Mouse (Mus musculus) embryonic facial prominence, embryonic 12.5 days (tissue): ENCODE data around the gene Las1l. TPM values are rescaled to one million over a fixed set of nuclear protein-coding genes. Genes with fewer than 3 reads are reported as not detected.

Experiments
- ATAC-seq: fragments of 200-750 bp; cut with Nextera tagmentation; 2 replicates; pipeline ENCODE4 v1.8.0; 2017; ENCODE audit not compliant: insufficient number of reproducible peaks, insufficient read depth, low FRiP score, low TSS enrichment
- H3K27ac ChIP-seq: fragments of 300-500 bp; sonication (generic); 2 replicates; pipeline ENCODE4 v1.5.1; 2016; ENCODE audit warnings: mild to moderate bottlenecking
- H3K27me3 ChIP-seq: fragments of 300-500 bp; sonication (generic); 2 replicates; pipeline ENCODE4 v1.6.1; 2016; ENCODE audit warnings: mild to moderate bottlenecking, moderate library complexity
- H3K36me3 ChIP-seq: fragments of 300-500 bp; sonication (generic); 2 replicates; pipeline ENCODE4 v1.6.1; 2016; ENCODE audit warnings: mild to moderate bottlenecking
- H3K4me1 ChIP-seq: fragments of 300-500 bp; sonication (generic); 2 replicates; pipeline ENCODE4 v1.6.1; 2016
- H3K4me2 ChIP-seq: fragments of 300-500 bp; sonication (generic); replicated peaks from 2 replicates; pipeline ENCODE4 v1.6.1; 2016; ENCODE audit warnings: mild to moderate bottlenecking, moderate library complexity
- H3K4me3 ChIP-seq: fragments of 300-500 bp; sonication (generic); 2 replicates; pipeline ENCODE4 v1.5.1; 2016; ENCODE audit warnings: mild to moderate bottlenecking
- H3K9ac ChIP-seq: fragments of 300-500 bp; sonication (generic); 2 replicates; pipeline ENCODE4 v1.6.1; 2016; ENCODE audit warnings: mild to moderate bottlenecking, moderate library complexity
- H3K9me3 ChIP-seq: fragments of 300-500 bp; sonication (generic); 2 replicates; pipeline ENCODE4 v1.6.1; 2016; ENCODE audit warnings: mild to moderate bottlenecking, moderate library complexity
- WGBS: fragments of 180-500 bp; shearing (Covaris S2); methylation state at CpG from one replicate; pipeline ENCODE4 v1.1.7; 2016; 5-methylcytosine and 5-hydroxymethylcytosine counted together
- polyA plus RNA-seq: library from polyadenylated mRNA; unstranded; fragments of >200 nt; fragmentation: Nextera tagmentation; extraction: Ambion mirVana; gene quantifications from 2 replicates; pipeline ENCODE4 v1.2.1, GENCODE M21; 2016

Las1l gene
- polyA plus RNA-seq, 1 experiment from 2014 or later: 62.0 TPM

DNA sequence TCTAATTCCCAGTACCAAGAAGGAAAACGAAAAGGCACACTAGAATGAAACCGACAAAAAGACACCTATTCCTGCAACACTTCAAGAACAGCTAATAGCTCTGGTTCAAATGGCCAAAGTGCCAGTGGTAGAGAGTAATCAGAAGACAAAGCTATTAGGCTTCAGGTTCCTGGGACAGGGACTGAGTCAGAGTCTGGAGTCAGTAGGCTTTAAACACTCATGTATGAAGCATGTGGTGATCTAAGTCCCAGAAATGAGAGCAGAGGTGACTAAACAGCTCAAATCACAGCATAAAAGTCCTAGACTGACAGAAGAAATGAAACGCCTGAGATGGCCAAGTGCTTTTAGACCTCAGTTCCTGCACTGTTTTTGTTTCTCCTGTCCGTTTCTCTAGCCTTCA is 8.6 kb downstream of the Las1l start:
- Histone ChIP-seq H3K9ac (no peak overlapping the region), H3K36me3 (peaks cover 9% of the 10 kb centered on the region; the same call in 1 of the 2 replicates), H3K27ac (no peak overlapping the region), H3K4me2 (no peak overlapping the region), H3K27me3 (no peaks in the 10 kb centered on the region), H3K4me1 (no peaks in the 10 kb centered on the region), H3K4me3 (no peak overlapping the region), H3K9me3 (no peaks in the 10 kb centered on the region)
- no peak for ATAC-seq
- 90% methylated on average over 4 of the region's 4 CpGs for WGBS

DNA sequence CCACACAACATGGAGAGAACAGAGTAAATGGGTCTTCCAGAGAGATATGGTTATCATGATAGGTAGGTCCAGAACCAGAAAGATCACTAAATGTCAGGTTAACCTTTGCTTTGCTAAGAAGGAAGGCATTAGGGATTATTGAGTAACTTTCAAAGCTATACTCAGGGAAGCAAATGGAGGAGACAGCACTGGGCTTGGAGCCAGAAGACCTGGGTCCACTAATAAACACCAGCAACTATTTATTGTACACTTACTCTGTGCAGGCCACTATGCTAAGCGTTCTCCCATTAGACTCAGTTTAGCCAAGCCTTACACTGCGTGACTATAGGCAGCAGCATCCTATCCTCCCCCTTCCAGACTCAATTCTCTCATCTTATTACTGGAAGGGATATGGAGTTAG is 11.3 kb downstream of the Las1l start:
- Histone ChIP-seq H3K4me2 (no peak overlapping the region), H3K9me3 (no peaks in the 10 kb centered on the region), H3K4me1 (no peaks in the 10 kb centered on the region), H3K36me3 (peaks cover 5% of the 10 kb centered on the region; the same call in 1 of the 2 replicates), H3K27ac (no peak overlapping the region), H3K27me3 (no peaks in the 10 kb centered on the region), H3K4me3 (no peak overlapping the region), H3K9ac (no peak overlapping the region)
- no peak for ATAC-seq
- WGBS: 94% methylated on average over 2 of the region's 2 CpGs

DNA sequence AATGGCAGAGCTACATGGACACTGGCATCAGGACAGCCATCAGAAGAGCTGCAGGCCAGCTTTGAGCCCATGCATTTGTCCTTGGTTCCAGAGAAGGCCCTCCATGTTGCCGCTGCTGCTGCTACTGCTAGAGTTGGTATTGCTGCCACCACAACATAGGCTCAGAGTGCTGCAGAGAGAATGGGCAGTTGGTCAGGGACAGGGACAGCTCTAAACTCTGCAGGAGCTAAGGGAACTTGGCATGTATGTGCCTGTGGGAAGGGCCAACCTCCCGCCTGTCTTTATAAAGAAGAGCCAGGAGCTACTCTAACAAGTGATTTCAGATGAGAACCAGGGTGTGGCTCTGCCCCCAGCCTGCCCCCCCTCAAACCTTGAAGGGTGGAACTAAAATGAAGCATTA is 21.3 kb downstream of the Las1l start:
- WGBS: 89% methylated on average over 2 of the region's 2 CpGs
- no peak for ATAC-seq
- no peak overlapping the region for H3K27ac ChIP-seq
- no peak overlapping the region for H3K4me3 ChIP-seq
- no peaks in the 10 kb centered on the region for H3K4me1 ChIP-seq
- H3K36me3 ChIP-seq: peaks cover 7% of the 10 kb centered on the region
- H3K4me2 ChIP-seq: no peak overlapping the region
- H3K9ac ChIP-seq: no peak overlapping the region
- H3K27me3 ChIP-seq: no peaks in the 10 kb centered on the region
- H3K9me3 ChIP-seq: no peaks in the 10 kb centered on the region

DNA sequence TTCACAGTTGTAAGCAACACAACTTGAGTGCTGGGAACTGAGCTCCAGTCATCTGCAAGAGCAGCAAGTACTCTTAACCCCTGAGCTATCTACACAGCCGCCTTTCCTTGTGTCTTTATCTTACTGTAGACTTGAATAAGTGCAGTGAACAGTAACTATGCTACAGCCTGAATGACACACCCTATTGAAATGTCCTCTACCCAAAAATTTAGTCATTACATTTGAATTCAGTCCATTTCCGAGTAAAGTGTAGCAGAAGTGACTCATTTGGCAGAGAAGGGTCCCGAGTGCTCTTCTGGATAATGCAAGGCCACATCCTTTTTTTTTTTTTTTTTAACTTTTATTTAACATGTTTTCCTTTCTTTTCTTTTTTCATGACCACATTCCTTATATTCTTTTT is 54.0 kb downstream of the Las1l start:
- H3K36me3 ChIP-seq: no peaks in the 10 kb centered on the region
- no peak overlapping the region for H3K4me2 ChIP-seq
- no peak overlapping the region for H3K9ac ChIP-seq
- 75% methylated on average over 3 of the region's 3 CpGs for WGBS
- ATAC-seq: no peak
- H3K4me1 ChIP-seq: no peaks in the 10 kb centered on the region
- no peak overlapping the region for H3K27ac ChIP-seq
- no peaks in the 10 kb centered on the region for H3K27me3 ChIP-seq
- no peaks in the 10 kb centered on the region for H3K9me3 ChIP-seq
- H3K4me3 ChIP-seq: no peak overlapping the region

Other genes with a start within 250 kb of the Las1l start
- gene Zc3h12b, start 245.3 kb downstream of the Las1l start, polyA plus RNA-seq: 5.3 and 5.4 TPM in 2 replicates
- 73.5 and 77.4 TPM in 2 replicates for gene Msn, start 139.1 kb upstream of the Las1l start, polyA plus RNA-seq